In genomic region chr10:111031511-111032365, GRCm38 (mm10) we compare ENCODE assay signal across 8 mouse cellular contexts. TPM values are rescaled to one million over a fixed set of nuclear protein-coding genes. Genes with fewer than 3 reads are reported as not detected.
A peak's percentile ranks its signal among the peaks of the same experiment; 100 is the strongest.
DNase-seq lines count a peak whose midpoint lies in the region; ATAC-seq and TF ChIP-seq lines count a peak whose summit lies in the region.

No protein-coding gene starts in this region.

- H3K36me3 ChIP-seq in thymus, adult 2 months (ENCODE audit: control insufficient read depth, insufficient read depth, low read length) = no peaks in the 10 kb centered on the region
- H3K36me3 ChIP-seq in heart, embryonic 15.5 days = no peaks in the 10 kb centered on the region

- peak; percentile 14 for DNase-seq in thymus, adult 2 months
- no peak for DNase-seq in thymus, postnatal 10 days (ENCODE audit: low spot score in 2 of 2)
- peak; percentile 11 for DNase-seq in fibroblast of lung, adult 2 months (ENCODE audit: low read depth)
- DNase-seq in kidney, postnatal 25 days = peak; percentile 7 to 38
- peak; percentile 14 for DNase-seq in lung, postnatal 36 days
- DNase-seq in right cerebral cortex, postnatal 4 days = peak; percentile 28
- DNase-seq in spleen, adult 12 weeks (ENCODE audit: low spot score) = no peak

- H3K27me3 ChIP-seq in thymus, adult 2 months (ENCODE audit: control insufficient read depth, insufficient read depth, low read length) = no peaks in the 10 kb centered on the region
- no peaks in the 10 kb centered on the region for H3K27me3 ChIP-seq in heart, embryonic 15.5 days

- H3K9ac ChIP-seq in heart, embryonic 15.5 days = peak overlapping the region; percentile 41

- peak overlapping the region; percentile 47 for H3K4me3 ChIP-seq in thymus, adult 2 months (ENCODE audit: control insufficient read depth, insufficient read depth, low read length)
- peak overlapping the region; percentile 48 for H3K4me3 ChIP-seq in heart, embryonic 15.5 days

- peak overlapping the region; percentile 1; the same call in 1 of the 2 replicates for H3K27ac ChIP-seq in thymus, adult 2 months (ENCODE audit: control insufficient read depth, insufficient read depth, low read length)
- 0 out of 2 replicates have a peak overlapping the region, but pooled peaks have one; percentile 20 for H3K27ac ChIP-seq in heart, embryonic 15.5 days

- TF ChIP-seq POLR2A in thymus, adult 2 months (IDR thresholded peaks at IDR 0.05; ENCODE audit: control insufficient read depth, extremely low read depth, insufficient read depth, low read length, poor library complexity) = no peak

- H3K4me2 ChIP-seq in heart, embryonic 15.5 days = peak overlapping the region; percentile 69

- no peaks in the 10 kb centered on the region for H3K4me1 ChIP-seq in thymus, adult 2 months (replicated peaks; ENCODE audit: control insufficient read depth, insufficient read depth, low read length)
- H3K4me1 ChIP-seq in heart, embryonic 15.5 days (replicated peaks) = peaks cover 4% of the 10 kb centered on the region

- ATAC-seq in heart, embryonic 15.5 days (replicated peaks; ENCODE audit: insufficient number of reproducible peaks, insufficient read depth, low FRiP score, low read depth) = no peak

- 8% methylated on average over 20 of the region's 20 CpGs for WGBS in thymus, adult 2 months
- 28% methylated on average over 20 of the region's 20 CpGs for WGBS in heart, embryonic 15.5 days

- TF ChIP-seq CTCF in thymus, adult 2 months (IDR thresholded peaks at IDR 0.05; ENCODE audit: borderline replicate concordance, control insufficient read depth, extremely low read depth, insufficient read depth, low read length, poor library complexity) = no peak

- H3K9me3 ChIP-seq in heart, embryonic 15.5 days (replicated peaks) = no peaks in the 10 kb centered on the region

RNA-seq across cellular contexts. Expression of gene Zdhhc17, which starts 21.8 kb away (rescaled TPM):
- polyA plus RNA-seq in thymus, adult 2 months (2012; rRNA removed) = 29.8 and 33.1 TPM in 2 replicates
- 15.1 and 17.7 TPM in 2 replicates for polyA plus RNA-seq in heart, embryonic 15.5 days (2015; fragmentation: Nextera tagmentation; extraction: Ambion mirVana)

Comparison
In these comparisons a context has a peak if more than half of its experiments do, and no peak if none do; other contexts are left out.
1. DNase-seq: peak in thymus, adult 2 months (single experiment), fibroblast of lung, adult 2 months (single experiment), kidney, postnatal 25 days (2 of 2), lung, postnatal 36 days (single experiment) and right cerebral cortex, postnatal 4 days (single experiment); none in thymus, postnatal 10 days (0 of 2) and spleen, adult 12 weeks (single experiment).